Mouse (Mus musculus): ENCODE measurements around the gene Samhd1.

DNA sequence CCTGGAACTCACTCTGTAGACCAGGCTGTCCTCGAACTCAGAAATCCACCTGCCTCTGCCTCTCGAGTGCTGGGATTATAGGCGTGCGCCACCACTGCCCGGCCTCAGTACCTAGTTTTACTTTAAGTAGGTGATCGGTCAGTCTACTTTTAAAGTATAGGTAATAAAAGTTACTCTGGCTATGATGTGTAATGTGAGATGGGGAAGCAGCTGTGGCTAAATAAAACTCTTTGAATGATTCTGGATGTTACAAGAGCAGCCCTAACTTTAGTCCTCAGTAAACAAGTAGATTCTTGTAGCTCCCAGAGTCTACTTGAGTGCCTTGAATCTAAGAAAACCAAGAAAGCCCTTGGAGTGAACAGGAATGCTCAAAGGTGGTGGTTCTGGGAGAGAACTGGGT is 37.9 kb upstream of the Samhd1 start:
- TF ChIP-seq CTCF (IDR thresholded peaks at IDR 0.05; ENCODE audit: borderline replicate concordance, insufficient read depth, low read length) (no peak), POLR2A (IDR thresholded peaks at IDR 0.05; ENCODE audit: low read depth, low read length) (no peak)
